Mouse (Mus musculus) neural tube, embryonic 15.5 days (tissue): ENCODE data around the gene Riok1. TPM values are rescaled to one million over a fixed set of nuclear protein-coding genes. Genes with fewer than 3 reads are reported as not detected.

Source experiments
- ATAC-seq: fragments of 200-750 bp; cut with Nextera tagmentation; 2 replicates; pipeline ENCODE4 v1.8.0; 2017; ENCODE audit warnings: mild to moderate bottlenecking, moderate TSS enrichment, moderate library complexity; ENCODE audit not compliant: low FRiP score
- H3K27ac ChIP-seq: fragments of 300-500 bp; sonication (generic); replicated peaks from 2 replicates; pipeline ENCODE4 v1.5.1; 2015; ENCODE audit warnings: mild to moderate bottlenecking, inconsistent platforms
- H3K27me3 ChIP-seq: fragments of 300-500 bp; sonication (generic); replicated peaks from 2 replicates; pipeline ENCODE4 v1.6.1; 2015; ENCODE audit warnings: inconsistent platforms
- H3K36me3 ChIP-seq: fragments of 300-500 bp; sonication (generic); 2 replicates; pipeline ENCODE4 v1.6.1; 2015; ENCODE audit warnings: inconsistent platforms
- H3K4me1 ChIP-seq: fragments of 300-500 bp; sonication (generic); 2 replicates; pipeline ENCODE4 v1.6.1; 2015; ENCODE audit warnings: inconsistent platforms
- H3K4me2 ChIP-seq: fragments of 300-500 bp; sonication (generic); 2 replicates; pipeline ENCODE4 v1.6.1; 2015; ENCODE audit warnings: inconsistent platforms, mild to moderate bottlenecking, moderate library complexity
- H3K4me3 ChIP-seq: fragments of 300-500 bp; sonication (generic); replicated peaks from 2 replicates; pipeline ENCODE4 v1.5.1; 2015; ENCODE audit warnings: mild to moderate bottlenecking, inconsistent platforms
- H3K9ac ChIP-seq: fragments of 300-500 bp; sonication (generic); replicated peaks from 2 replicates; pipeline ENCODE4 v1.6.1; 2015; ENCODE audit warnings: mild to moderate bottlenecking, inconsistent platforms
- H3K9me3 ChIP-seq: fragments of 300-500 bp; sonication (generic); replicated peaks from 2 replicates; pipeline ENCODE4 v1.6.1; 2016; ENCODE audit warnings: inconsistent platforms
- WGBS: fragments of 180-500 bp; shearing (Covaris S2); methylation state at CpG from one replicate; pipeline ENCODE4 v1.1.7; 2015; ENCODE audit warnings: mixed read lengths; 5-methylcytosine and 5-hydroxymethylcytosine counted together
- microRNA-seq: library from miRNA; unstranded; fragments of <30 nt; microRNA quantifications from one replicate; pipeline ENCODE4, GENCODE M21; 2017
- polyA plus RNA-seq: library from polyadenylated mRNA; unstranded; fragments of >200 nt; fragmentation: Nextera tagmentation; extraction: Ambion mirVana; gene quantifications from 2 replicates; pipeline ENCODE4 v1.2.1, GENCODE M21; 2015

The Riok1 gene
- polyA plus RNA-seq, 1 experiment from 2014 or later: 54.4 TPM

- Histone ChIP-seq H3K4me3 (no peak overlapping the region), H3K27me3 (no peaks in the 10 kb centered on the region), H3K4me1 (no peaks in the 10 kb centered on the region), H3K9me3 (no peaks in the 10 kb centered on the region), H3K9ac (no peak overlapping the region), H3K36me3 (no peaks in the 10 kb centered on the region), H3K27ac (no peak overlapping the region), H3K4me2 (no peak overlapping the region)
- ATAC-seq: no peak
- 76% methylated on average over 4 of the region's 4 CpGs for WGBS
Observed at GRCm38 (mm10) chr13:38096207-38096606, 59.4 kb downstream of the Riok1 start.

- Histone ChIP-seq H3K9me3 (no peaks in the 10 kb centered on the region), H3K27me3 (no peaks in the 10 kb centered on the region), H3K4me1 (no peaks in the 10 kb centered on the region), H3K4me3 (no peak overlapping the region), H3K27ac (no peak overlapping the region), H3K4me2 (no peak overlapping the region), H3K36me3 (no peaks in the 10 kb centered on the region), H3K9ac (no peak overlapping the region)
- ATAC-seq: no peak
- WGBS: 66% methylated on average over 4 of the region's 4 CpGs
Observed at GRCm38 (mm10) chr13:38103406-38103805, 66.6 kb downstream of the Riok1 start.

GRCm38 (mm10) chr13:38104501-38104900 is 67.7 kb downstream of the Riok1 start:
- Histone ChIP-seq H3K9me3 (no peaks in the 10 kb centered on the region), H3K4me2 (no peak overlapping the region), H3K27me3 (no peaks in the 10 kb centered on the region), H3K4me3 (no peak overlapping the region), H3K27ac (no peak overlapping the region), H3K36me3 (no peaks in the 10 kb centered on the region), H3K9ac (no peak overlapping the region), H3K4me1 (no peaks in the 10 kb centered on the region)
- ATAC-seq: no peak
- WGBS: 88% methylated on average over 10 of the region's 10 CpGs

- H3K9me3 ChIP-seq: no peaks in the 10 kb centered on the region
- H3K4me2 ChIP-seq: no peak overlapping the region
- no peak overlapping the region for H3K4me3 ChIP-seq
- no peak for ATAC-seq
- H3K36me3 ChIP-seq: no peaks in the 10 kb centered on the region
- no peak overlapping the region for H3K27ac ChIP-seq
- WGBS: 22% methylated on average over 9 of the region's 9 CpGs
- no peaks in the 10 kb centered on the region for H3K27me3 ChIP-seq
- no peak overlapping the region for H3K9ac ChIP-seq
- H3K4me1 ChIP-seq: no peaks in the 10 kb centered on the region
Observed at GRCm38 (mm10) chr13:38109081-38109480, 72.3 kb downstream of the Riok1 start.

Small RNA genes lying within 50 kb of the gene (microRNA-seq; reads per million reads assigned to microRNA genes)
- gene Gm27387: not detected

Other genes starting within 250 kb of the Riok1 start
- 64.5 and 67.1 TPM in 2 replicates for gene Ssr1, start 42.8 kb upstream of the Riok1 start, polyA plus RNA-seq
- 2.0 and 2.6 TPM in 2 replicates for gene Cage1, start 74 bp downstream of the Riok1 start, polyA plus RNA-seq
- 0.23 and 5.3 TPM in 2 replicates for gene Dsp, start 114.3 kb downstream of the Riok1 start, polyA plus RNA-seq
- 26.6 and 31.0 TPM in 2 replicates for gene Snrnp48, start 167.9 kb downstream of the Riok1 start, polyA plus RNA-seq